Mouse (Mus musculus) pancreas, adult 10 weeks (tissue): Measurements from ENCODE around the gene Rab5c. TPM values are rescaled to one million over a fixed set of nuclear protein-coding genes. Genes with fewer than 3 reads are reported as not detected.

Experiments used
- polyA plus RNA-seq: library from polyadenylated mRNA; stranded (reverse); fragments of 350-450 nt; fragmentation: Illumina TruSeq; extraction: RNeasy Lipid Tissue Mini Kit (QIAGEN cat#74804); gene quantifications from one replicate; pipeline ENCODE4 v1.2.3, GENCODE M21; 2015; ENCODE audit warnings: low read depth, low replicate concordance; ENCODE audit not compliant: insufficient read depth

Gene Rab5c
- 32.6 TPM for polyA plus RNA-seq

DNA sequence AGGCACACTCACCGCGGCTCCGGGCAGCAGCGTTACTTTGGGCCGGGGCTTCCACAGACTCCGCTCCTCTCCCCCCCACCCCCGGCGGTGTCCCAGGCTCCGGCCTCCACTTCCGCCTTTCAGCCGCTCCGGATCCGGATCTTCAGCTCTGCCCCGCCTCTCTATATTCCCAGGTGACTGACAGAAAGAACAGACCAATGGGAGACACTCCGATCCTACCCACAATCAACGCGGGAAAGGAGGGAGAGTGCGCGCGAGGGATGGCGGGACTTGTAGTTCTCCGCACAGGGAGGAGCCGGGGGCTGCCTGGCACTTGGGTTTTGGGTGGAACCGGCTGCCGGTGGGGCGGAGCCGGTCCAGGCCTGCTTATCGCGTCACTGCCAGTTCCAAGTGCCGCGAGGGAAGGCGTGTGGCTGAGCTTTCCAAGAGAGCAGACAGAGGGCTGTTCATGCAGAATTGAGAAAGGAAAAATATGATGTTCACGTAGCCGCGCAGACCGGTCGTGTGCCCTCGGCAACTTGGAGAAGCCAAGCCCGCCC, at the start of gene Rab5c:
TSS of gene Rab5c (minus strand) at position 150 of the 539 bp plus-strand sequence.

DNA sequence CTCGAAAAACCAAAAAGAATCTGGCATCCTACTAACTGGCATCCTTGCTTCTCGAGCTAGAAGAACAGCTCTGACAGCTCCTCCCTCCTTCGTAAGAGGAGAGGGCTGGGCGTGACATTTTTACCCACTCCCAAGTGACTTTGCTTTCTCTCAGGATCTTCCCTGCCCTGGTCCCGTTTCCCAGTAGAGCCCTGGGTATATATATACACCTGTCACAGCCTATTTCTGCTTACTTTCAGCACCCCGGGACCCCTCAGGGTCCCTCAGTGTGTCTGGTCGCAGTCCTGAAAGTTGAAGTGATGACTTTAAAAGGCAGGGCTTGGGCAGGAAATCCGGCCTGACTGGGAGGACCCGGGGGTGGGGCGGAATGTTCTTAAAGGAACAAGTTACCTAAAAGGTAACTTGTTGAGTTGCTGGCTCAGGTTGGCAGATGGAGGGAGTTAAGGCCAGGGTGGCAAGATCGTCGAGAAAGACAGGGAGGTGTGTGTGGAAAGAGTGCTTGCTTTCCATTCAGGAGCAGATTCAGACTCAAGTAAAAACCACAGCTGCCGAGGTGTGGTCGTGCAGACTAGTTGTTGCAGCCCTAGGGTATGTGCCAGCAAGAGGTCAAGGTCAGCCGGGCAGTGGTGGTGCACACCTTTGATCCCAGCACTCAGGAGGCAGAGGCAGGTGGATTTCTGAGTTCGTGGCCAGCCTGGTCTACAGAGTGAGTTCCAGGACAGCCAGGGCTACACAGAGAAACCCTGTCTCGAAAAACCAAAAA, 32.8 kb upstream of the Rab5c start, which contains the start of gene Ghdc:
TSS of gene Ghdc (minus strand) at position 312 of the 763 bp plus-strand sequence.

DNA sequence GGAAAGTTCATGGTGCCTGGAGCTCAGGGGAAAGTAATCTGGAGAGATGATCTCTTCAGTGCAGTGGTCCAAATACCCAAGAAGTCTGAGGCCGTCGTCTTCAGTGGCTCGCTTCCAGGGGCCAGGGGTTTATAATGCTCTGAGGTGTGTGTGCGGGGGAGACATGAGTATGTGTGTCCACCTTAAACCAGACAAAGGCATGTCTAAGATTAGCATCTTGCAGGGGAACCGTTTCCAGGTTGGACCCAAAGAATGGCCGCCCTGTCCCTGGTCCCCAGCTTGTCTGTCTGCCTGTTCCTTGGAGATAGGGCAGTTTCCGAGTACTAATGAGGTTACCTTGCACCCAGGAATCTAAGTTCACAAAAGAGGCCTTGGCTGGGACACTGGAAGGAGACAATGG, 24.8 kb upstream of the Rab5c start, which contains the start of gene Hcrt:
TSS of gene Hcrt (minus strand) at position 101 of the 400 bp plus-strand sequence.

DNA sequence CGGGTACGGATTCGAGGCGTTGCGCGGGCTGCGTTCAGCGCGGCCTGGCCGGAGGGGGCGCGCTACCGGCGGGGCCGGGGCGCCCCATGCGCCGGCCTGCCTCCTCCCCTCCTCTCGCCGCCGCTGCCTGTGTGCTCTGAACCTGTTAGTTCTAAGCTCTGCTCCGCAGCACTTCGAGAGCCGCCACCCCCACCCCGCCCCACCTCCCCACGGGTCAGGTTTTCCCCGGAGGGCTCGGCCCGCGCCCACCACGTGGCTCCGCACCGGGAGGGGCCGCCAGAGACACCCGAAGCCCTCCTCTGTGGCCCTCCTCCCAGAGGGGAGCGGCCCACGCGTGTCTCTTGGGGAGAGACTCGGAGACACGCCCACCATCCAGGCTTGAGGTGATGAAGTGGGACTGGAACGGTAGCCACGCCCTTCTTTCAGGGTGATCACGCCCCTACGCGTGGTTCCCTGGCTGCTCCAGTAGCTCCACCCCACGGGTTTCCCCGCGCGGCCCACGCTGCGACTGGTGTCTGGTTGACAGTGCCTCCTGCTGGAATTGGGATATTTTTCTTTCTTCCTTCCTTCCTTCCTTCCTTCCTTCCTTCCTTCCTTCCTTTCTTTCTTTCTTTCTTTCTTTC, 21.7 kb upstream of the Rab5c start, which contains the start of gene Kcnh4:
TSS of gene Kcnh4 (minus strand) at position 332 of the 623 bp plus-strand sequence.

DNA sequence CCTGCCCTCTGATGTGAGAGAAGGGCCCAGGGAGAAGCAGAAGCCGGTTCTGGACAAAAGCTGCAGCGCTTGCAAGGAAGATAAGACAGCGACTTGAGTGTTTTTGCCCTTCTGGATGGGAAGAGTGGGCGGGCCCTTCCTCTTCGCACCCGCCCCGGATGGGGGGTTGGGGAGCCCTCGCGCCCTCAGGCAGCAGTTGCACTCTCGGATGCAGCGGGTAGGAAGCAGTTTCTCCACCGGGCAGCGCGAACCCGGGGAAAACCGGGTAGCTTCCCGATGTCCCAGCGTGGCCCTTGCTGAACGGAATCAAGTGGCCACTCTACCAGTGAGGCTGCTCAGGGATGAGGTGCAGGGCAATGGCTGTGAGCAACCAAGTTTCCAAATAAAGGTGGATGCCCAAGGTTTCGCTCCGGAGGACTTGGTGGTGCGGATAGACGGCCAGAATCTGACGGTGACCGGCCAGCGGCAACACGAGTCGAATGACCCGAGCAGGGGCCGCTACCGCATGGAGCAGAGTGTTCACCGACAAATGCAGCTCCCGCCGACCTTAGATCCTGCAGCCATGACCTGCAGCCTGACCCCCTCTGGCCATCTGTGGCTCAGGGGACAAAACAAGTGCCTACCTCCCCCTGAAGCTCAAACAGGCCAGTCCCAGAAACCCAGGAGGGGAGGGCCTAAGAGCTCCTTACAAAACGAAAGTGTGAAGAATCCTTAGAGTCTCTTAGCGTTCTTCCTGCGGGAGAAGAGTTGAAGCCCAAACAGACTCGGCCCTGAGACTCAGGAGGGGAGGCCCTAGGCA, 24.1 kb downstream of the Rab5c start, which contains the start of gene Hspb9:
TSS of gene Hspb9 (plus strand) at position 116 of the 799 bp plus-strand sequence.

DNA sequence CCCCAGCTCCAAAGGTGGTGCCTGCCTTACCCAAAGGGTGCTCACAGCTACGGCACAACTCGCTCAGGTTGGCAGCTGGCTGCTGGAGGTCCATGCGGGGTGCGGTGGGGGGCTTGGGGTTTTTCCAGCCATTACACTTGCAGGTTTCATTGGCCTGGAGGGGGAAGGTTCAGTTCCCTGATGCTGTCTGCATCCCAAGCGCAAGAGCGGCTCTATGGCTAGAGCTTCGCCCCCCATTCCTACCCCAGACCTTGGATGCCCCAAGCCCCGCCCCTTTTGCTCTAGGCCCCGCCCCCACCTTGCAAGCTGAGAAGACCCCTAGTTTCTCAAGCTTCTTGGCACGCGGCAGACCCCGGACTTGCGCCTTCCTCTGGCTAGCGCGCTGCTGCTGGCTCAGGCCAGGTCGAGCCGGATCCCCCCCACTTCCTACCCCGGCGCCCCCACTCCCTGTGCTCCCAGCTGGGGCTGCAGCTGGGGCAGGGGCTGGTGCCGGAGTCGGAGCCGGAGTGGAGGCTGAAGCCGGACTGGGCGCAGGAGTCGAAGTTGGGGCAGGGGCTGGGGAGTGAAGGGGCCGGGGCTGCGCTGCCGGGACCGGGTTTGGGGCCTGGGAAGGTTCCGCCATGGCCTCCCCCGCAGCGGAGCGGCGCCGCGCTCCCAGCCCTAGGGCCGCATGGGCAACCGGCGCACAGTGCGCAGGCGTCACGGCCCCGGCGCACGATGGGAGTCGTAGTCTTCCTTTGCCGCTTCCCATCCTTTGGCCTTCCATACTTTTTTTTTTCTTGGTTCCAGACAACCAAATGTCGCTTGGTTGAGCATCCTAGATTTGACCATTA, 26.0 kb downstream of the Rab5c start, which contains the start of gene Kat2a:
TSS of gene Kat2a (minus strand) at position 683 of the 833 bp plus-strand sequence.

DNA sequence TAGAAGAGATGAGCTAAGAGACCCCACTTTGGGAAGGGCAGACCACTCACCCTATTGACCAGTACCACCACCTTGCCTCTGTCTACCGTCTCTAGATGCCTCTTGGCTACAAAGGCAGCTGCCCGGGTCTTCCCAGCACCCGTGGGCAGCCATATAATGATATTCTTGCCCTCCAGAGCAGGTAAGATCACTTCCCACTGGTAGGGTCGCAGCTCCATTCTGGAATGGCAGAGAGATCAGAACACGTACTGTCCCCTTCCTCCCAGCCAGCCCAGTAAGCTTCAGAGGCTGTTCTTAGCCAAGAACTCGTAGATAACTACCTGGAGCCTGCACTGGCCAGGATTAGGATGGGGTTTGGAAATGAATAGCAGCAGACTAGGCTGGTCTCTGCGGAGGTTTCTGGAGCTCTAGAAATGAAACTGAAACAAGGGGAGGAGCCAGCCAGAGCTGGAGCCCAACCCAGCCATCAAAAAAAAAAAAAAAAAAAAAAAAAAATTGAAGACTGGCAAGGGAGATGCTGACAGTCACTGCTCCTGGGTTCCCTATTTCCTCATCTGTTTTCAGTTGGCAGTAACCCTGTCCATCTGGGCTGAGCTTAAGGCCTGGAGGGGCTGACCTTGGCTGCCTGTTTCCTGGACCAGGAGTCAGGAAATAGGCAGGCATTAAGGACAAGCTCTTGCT, 34.0 kb downstream of the Rab5c start, which contains the start of gene Dhx58:
TSS of gene Dhx58 (minus strand) at position 421 of the 681 bp plus-strand sequence.

DNA sequence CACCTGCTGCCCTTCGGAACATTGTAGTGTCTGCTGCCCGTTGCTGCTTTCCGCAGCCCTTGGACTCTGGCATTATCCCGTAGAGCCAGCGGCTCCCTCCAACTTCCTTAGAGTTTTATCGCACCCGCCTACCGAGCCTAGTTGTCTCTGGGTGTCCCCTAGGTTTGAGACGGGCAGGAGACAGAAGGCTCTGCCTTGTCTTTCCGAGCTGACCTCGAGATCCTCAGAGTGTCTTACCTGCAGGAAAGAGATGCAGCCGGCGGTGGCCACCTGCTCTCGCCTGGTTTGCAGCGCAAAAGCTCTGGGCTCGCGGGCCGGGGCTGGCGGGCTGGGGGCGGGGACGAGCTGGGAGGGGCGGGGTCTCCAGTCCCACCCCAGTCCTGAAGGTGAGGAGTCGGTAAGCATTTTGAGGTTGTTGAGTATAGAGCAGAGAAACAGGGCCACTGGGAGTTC, 45.8 kb downstream of the Rab5c start, which contains the start of gene Zfp385c:
TSS of gene Zfp385c (minus strand) at position 292 of the 453 bp plus-strand sequence.

Other genes with a start within 250 kb of the Rab5c start
- gene Acly, start 210.2 kb downstream of the Rab5c start, polyA plus RNA-seq, result 43.7 TPM
- 1.3 TPM for gene Ttc25, start 192.6 kb downstream of the Rab5c start, polyA plus RNA-seq
- gene Cnp, start 163.3 kb downstream of the Rab5c start, polyA plus RNA-seq, result 9.4 TPM
- gene Nkiras2, start 119.0 kb downstream of the Rab5c start, polyA plus RNA-seq, result 4.3 TPM
- gene Dnajc7, start 118.0 kb downstream of the Rab5c start, polyA plus RNA-seq, result 115 TPM
- gene Zfp385c, start 45.8 kb downstream of the Rab5c start, polyA plus RNA-seq, result not detected
- gene Dhx58, start 33.9 kb downstream of the Rab5c start, polyA plus RNA-seq, result 1.8 TPM
- gene Kat2a, start 25.8 kb downstream of the Rab5c start, polyA plus RNA-seq, result 11.0 TPM
- gene Hspb9, start 24.4 kb downstream of the Rab5c start, polyA plus RNA-seq, result not detected
- not detected for gene Kcnh4, start 21.7 kb upstream of the Rab5c start, polyA plus RNA-seq
- gene Hcrt, start 24.7 kb upstream of the Rab5c start, polyA plus RNA-seq, result not detected
- 2.9 TPM for gene Ghdc, start 32.7 kb upstream of the Rab5c start, polyA plus RNA-seq
- gene Stat5b, start 112.5 kb upstream of the Rab5c start, polyA plus RNA-seq, result 6.7 TPM
- gene Stat5a, start 121.1 kb upstream of the Rab5c start, polyA plus RNA-seq, result 3.6 TPM
- gene Stat3, start 201.3 kb upstream of the Rab5c start, polyA plus RNA-seq, result 16.6 TPM
- 54.5 TPM for gene Cavin1, start 232.7 kb upstream of the Rab5c start, polyA plus RNA-seq